Mouse (Mus musculus) kidney, postnatal 25 days (tissue): ENCODE results near the gene Iqcb1.
"Not testable (repeated sequence)": the region's sequence is repeated elsewhere in the genome, so short reads cannot be mapped to it uniquely, and the experiment has no call there.

Source experiments
- DNase-seq, 2 experiments: peaks; one replicate each; pipeline ENCODE4 v3.0.0; 2021; ENCODE audit warnings: mixed read lengths in 2 of 2

Gene Iqcb1

DNA sequence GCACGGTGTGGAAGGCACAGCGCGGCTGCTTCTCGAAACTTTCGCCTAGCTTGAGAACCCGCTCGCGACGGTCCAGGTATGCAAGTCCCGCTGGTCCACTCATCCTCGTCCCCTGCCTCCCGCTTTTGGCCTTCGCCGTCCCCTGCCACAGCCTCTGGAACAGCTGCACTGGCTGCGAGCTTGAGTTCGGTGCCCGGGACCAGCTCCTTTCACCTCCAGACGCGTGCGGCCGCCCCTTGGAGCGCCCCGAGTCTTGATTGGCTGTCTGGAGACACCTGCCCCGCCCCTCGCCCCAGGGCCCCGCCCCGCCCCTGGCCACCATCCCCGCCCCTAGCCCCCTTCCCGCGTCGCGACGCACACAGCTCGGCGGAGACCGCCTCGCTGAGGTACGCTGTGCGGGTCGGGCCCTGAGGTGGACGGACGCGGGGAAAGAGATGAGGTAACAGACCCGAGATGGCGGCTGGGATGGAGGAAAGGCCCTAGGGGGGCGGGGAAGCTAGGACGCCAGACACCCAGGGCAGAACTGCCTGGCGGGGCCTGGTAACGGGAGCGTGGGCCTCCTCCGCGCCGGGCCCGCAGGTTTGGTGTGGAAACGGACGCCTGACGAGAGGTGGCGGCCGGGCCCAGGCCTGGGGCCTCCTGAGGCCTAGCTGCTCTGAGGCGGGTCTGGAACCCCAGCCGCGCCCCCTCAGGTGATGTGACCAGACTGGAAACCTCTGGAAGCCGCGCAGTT lies at the start of gene Iqcb1:
TSS of gene Iqcb1 (plus strand) at position 332 of the 733 bp plus-strand sequence.
- DNase-seq: peak; percentile 89 to 94

DNA sequence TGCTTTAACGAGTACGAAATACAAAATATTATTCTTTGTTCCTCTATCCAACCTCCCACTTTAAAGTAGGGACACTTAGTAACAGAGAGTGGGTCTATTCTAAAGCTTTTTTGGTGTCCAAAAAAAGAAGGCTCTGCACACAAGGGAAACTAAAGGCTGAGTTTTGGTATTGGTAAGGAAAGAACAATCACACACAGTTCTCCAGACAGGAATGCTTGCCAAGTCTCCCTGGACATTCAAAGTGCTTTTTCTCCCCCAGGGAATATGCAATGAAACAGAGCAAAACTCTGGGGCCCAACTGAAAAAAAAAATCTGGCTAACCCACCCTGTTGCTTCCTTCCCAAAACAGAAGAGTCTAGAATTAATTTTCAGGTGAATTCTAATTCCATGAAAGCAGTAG lies 44.0 kb upstream of the Iqcb1 start:
- DNase-seq: no peak

DNA sequence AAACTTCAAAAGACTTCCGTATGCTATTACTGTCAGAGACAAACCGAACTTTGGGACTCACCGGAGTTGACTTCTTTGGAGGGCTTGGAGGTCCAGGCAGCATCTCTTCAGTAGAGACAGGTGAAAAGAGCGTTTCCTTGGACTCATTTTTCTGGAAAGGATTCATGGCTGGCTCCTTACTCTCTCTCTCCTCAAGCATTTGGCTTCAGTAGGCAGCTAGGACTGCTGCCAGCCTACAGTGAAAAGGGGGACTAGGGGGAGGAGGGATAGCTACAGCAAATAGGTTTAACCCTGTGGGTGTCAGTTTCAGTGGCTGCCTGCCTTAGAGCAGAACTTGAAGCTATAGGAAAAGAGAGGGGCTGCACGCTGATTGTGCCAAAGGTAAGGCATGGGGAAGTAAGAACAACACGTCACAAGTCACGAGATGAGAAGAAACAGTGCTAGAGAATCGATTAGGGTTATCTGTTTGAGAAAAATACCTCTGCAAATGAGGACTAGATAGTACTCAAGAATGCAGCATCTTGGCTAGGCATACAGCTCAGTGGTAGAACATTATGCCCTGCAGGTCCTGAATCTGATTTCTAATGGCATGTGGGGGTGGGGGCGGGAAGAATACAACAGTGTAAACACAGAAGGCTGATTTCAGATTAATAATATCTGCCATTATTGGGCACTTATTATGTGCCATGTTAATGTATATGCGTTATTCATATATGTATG lies 43.4 kb upstream of the Iqcb1 start, which contains the start of gene Slc15a2:
TSS of gene Slc15a2 (minus strand) at position 369 of the 720 bp plus-strand sequence.
- DNase-seq: peak; percentile 41 to 60

DNA sequence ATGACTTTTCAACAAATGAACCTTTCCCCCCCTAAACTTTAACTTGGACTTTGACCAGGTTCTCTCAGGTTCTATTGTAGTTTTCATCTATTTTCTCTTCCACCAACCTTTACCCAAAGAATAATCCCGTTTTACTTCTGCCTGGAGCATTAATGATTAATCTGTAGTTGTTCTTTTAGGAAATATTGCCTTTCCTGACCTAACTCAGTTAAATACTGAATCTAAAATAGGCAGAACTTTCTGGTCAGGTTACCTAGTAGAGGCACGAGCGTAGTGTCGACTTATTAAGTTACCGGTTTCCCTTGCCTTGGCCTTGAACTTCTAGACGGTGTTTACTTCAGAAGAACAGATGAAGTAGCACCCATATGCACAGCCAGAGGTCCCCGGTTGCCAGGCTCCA lies 41.7 kb upstream of the Iqcb1 start:
- DNase-seq: peak in 1 of 2 experiments; percentile 16

DNA sequence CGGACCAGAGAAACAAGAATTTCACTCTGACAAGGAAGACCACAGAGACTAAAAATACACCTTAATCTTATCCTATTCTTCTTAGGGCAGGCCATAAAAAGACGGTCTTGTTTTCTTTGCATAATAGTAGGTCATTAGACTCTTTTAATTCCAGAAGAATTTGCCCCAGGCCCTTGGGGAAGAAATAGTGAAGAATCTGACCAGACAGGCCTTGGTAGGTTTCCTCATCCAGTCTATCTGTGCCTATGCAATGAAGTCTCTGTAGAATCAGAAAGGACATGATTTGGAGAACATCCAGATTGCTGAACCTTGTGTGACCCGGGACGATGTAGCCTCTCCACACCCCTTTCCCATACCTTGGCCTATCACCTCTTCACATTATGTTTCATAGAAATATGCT lies 38.0 kb upstream of the Iqcb1 start:
- DNase-seq: no peak

DNA sequence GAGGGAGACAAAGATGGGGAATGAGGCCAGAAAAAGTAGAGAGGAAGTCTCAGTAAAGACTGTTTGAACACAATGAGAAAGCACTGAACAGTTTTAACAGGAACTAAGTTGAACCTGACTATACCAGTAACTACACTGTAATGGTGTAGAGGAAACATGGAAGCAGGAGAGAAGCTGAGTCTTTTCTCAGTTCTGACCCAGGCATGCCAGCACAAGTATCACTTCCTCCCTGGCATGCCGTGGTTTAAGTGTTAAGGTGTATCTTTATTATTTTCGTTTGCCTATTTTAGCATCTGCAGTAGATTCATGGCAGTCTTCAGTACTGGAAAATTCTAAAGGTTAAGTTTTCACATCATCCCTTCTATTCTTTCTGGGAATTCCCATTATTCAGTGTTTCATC lies 33.2 kb upstream of the Iqcb1 start:
- DNase-seq: no peak

DNA sequence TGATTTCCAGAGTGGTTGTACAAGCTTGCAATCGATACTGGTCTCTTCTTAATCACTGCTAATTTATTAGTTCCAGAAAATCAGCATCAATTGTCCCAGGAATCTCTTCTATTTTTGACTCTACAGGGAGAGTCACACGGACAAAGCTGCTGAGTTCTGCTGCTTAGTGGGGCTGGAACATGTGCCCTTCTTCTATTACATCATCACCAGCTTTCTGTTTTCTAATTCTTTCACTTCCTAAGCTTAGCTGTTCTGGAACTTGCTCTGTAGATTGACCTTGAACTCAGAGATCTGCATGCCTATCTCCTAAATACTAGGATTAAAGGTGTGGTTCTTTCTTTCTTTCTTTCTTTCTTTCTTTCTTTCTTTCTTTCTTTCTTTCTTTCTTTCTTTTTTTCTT lies 29.9 kb upstream of the Iqcb1 start:
- no peak for DNase-seq

DNA sequence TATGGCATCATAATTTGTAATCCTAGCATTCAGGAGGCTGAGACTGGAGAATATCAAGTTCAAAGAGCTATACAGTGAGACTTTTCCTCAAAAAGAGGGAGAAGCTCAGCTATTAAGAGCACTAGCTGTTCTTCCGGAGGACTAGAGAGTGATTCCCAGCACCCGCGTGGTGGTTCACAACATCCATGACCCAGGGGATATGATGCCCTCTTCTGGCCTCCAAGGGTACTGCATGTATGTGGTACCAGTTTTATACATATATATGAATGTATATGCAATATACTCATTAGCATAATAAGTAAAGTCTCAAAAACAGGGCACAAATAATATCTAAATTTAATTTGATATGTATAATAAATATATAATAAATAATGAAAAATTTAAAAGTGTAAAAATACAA lies 25.8 kb upstream of the Iqcb1 start:
- DNase-seq: no peak

DNA sequence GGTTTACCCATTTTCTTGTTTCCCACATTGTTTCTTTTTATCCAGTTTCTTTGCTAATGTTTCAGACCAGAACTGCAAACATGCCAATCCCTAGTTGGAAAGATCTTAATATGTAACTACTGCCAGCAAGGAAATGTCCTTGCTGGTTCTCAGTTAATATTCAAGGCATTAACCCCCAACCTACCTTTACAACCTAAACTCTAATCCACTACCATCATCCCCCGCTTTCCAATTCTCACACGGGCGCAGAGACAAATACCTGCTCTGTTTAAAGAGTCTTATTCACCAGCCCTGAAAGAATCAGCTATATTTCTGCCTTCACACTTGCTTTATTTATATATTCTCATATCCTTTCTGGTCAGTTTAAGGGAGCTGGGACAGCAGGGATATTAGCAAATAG lies 19.6 kb upstream of the Iqcb1 start:
- peak; percentile 23 to 55 for DNase-seq

DNA sequence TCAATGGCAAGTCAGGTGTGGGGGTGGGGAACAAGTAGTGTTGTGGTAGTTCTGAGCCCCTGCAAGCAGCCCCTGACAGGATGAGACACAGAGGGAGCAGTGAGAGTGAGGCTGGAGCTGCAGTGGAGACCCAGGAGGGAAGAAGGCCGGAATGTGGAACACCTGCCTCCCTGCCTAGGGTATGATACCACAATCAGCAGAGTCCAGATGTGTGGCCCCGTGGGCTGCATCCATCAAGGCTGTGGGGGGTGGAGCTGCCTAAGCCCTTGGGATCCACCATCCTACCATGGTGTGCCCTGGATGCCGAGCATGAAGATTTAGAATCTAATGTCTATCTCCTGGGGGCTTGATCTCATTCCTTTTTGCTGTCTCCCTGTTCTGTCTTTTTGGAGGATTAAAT lies 14.5 kb upstream of the Iqcb1 start:
- peak in 1 of 2 experiments; percentile 36 for DNase-seq

DNA sequence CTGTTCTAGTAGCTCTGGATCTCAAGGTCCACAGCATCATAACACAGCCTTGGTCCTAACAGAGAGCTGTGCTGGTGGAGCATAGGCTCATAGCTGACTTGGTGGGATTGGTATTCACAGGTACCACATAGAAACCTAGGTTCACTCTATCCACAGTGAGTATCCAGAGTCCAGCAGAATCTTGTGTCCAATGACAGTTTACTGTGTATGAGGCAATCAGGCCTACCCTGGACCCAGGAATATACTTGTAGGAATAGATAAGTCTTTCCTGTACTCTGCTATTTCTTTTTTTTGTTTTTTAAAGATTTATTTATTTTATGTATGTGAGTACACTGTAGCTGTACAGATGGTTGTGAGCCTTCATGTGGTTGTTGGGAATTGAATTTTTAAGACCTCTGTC lies 11.3 kb upstream of the Iqcb1 start:
- no peak for DNase-seq

DNA sequence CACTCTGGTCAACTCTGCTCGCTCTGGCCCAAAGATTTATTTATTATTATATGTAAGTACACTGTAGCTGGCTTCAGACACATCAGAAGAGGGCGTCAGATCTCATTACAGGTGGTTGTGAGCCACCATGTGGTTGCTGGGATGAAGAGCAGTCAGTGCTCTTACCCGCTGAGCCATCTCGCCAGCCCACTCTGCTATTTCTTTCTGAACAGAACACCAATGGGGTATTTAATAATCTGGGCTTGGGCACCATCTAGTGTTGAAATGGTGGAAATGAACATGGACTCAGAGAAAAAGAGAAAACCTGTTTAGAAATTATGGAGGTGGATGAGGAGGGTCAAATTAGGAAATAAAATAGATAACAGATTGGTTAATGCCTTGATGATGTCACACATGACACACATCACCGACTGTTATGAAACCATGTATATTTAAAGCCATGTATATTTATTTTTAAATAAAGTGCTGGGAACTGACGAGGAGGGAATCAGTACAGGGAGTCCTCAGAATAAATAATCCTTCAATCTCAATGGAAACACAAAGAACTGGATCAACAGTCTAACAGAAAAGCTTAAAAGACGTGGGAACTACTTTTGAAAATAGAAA lies 10.8 kb upstream of the Iqcb1 start:
- DNase-seq: peak; percentile 83 to 89

DNA sequence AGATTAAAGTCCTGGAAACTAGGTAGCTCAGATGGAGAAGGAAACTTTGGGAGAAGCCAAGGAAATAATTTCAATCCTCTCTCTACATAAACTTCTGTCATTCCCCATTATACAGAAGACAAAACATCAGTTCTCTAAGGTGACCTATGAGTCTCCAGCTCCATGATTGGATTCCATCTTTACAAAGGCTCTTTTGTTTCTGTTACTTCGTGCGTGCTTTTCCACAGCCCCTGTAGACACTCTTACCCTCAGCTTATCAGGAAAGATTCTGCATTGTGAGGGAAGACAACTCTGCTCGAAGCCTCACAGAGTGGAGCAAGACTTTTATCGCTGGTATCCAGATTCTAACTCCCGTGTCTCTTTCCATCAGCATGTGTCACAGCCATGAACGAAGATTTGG lies 8.2 kb upstream of the Iqcb1 start:
- no peak for DNase-seq

DNA sequence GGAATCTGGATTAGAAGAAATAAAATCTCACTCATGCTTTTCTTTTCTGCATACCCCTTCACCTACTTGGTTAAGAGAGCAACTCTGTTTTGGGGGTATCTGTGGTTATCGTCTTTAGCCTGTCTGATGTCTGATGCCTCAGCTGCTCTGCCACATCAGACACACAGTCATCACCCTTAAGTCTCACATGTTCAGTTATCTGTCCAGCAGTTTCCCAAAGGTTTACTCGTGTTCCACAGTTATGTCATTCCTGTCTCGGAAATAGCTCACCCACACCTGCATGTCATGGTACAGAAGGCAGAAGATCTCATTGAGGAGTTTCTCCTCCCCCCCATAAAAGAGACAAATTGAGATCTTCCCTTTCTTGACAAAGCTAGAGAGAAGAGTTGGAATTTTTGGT lies 7.4 kb upstream of the Iqcb1 start:
- DNase-seq: no peak

DNA sequence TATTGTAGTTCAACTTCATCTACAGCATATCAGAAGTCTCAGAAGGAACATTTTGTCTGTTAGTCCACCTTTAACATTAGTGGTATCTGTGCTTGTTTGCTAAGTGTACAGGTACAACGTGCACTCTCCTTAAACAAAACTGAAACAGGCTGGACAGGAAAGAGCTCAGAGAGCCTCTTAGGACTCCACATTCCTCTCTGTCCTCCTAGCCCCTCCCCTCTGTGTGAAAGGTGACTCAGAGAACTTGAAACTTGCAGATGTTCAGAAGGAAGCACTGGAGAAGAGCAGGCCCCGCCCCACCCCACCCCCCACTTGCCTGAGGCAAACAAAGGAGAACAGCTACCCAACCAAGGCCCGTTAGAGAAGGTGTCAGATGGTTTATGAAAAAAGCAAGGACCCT lies 6.7 kb upstream of the Iqcb1 start:
- no peak for DNase-seq

DNA sequence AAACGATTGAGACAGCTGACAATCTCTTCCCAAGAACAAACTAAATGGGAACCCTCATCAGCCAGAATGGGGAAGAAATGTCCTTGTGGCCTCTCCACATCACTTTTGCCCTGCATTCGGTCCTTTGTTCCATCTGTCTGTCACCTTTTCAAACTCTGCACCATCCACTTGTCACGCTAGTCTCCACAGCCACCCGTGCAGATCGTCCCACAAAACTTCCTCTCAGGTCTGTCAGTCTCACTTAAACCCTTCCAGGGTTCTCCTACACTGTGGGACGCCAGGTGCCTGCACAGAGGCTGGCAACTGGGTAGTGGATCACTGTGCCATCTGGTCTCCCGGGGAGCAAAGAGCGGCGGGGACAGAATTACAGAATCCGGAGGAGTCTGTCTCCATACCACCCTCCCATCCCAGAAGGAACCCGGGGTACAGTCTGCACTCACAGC lies 553 bp upstream of the Iqcb1 start:
- no peak for DNase-seq

DNA sequence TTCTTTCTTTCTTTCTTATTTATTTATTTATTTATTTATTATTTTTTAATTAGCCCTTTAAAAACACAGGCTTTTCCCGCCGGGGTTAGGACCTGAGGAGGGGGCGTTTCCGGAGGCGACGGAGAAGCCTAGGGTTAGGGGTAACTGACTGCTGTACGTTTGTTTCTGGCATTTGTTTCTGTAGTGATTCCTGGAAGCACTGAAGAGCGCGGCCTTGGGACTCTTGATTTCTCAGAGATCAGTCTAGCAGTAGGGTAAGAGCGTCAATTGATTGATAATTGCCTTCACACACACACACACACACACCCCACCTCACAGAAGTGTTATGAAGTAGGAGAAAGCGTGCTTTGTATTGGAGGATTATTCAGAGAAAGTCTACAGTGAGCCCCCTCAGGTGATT lies 635 bp downstream of the Iqcb1 start:
- DNase-seq: no peak

DNA sequence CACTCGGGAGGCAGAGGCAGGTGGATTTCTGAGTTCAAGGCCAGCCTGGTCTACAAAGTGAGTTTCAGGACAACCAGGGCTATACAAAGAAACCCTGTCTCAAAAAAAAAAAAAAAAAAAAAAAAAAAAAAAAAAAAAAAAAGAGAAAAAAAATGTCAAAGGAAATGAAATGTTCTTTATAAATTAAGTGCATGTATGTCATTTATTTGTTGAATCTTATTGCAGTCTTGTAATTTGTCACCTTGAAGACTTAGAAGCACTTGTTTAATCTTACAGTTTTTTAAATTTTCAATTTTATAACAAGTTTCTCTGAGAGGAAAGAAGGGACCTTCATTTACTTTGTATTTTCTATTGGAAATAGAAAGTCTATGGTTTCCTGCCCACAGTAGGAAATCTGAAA lies 18.7 kb downstream of the Iqcb1 start:
- not testable (repeated sequence) for DNase-seq

DNA sequence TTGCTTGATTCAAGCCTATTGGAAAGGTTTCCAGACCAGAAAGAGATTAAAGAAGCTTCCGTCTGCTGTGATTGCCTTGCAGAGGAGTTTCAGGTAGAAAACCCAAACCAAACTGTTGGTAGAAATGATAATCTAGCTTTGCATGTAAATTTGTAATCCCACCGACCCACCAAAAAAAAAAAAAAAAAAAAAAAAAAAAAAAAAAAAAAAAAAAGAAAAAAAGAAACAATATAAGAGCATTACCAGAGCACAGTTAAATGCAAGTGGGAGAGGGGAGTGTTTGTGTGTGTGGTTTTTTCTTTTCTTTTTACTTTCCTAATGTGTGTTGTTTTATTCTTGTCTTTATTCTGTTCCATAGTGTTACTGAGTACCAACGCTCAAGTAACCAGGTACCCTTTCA lies 23.0 kb downstream of the Iqcb1 start:
- DNase-seq: no peak

DNA sequence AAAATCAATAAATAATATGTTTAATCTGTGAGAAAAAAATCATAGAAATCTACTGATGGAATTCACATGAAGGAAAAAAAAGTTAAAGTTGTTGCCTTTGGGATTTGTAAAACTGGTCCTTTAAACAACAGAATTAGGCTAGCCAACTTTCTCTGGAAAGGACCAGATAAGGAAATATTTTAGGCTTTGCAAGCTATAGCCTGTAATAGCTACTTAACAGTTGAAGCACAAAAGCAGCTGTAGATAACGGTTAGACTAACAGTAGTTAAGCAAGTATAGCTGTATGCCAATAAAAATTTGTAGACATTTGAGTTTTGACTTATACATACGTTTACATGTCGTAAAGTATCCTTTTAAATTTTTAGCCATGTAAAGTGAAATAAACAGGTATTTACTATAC lies 35.4 kb downstream of the Iqcb1 start:
- DNase-seq: no peak

DNA sequence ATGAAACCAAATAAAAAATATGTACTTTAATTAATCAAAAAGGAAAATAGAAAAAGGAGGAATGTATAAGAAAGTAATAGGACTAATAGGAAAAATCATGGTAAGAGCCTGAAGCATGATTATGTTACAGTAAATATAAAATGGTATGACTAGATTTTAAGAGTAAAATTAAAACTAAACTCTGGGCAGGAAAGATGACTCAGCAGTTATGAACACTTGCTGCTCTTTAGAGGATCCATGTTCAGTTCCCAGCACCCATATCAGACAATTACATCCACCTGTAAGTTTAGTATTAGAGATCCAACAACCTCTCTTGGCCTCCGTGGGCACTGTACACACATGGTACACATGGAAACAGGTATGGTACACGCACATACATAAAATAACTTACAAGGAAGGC lies 41.3 kb downstream of the Iqcb1 start:
- no peak for DNase-seq

DNA sequence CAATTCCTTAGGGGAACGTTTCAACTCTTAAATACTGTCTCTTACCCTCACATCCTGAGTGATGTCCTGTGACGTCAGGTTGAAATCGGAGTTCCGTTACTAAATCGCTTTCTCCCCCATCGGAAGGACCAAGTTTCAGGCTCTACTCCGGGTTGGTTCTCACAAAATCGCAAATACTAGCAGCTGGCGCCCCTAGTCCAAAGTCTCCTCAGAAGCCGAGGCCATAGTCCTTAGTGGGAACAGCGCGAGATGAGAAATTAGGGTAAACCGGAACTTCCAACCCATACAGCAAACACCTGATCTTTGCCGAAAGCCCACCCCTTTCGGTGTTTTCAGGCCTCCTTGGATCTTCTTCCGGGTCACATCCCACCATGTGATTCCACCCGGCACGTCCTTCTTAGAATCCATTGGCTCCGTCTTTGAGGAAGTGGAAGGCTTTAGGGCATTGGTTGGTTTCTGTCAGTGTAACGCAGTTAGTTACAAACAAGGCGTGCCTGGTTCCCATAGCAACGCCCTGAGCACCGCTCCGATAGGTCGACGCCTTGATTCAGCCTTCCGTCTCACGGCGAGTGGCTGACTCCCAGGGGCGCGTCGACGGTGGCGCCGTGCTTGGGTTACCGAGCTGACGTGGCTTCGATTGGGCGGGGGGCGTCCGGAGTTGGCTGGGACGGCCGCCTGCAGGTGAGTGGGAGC lies 46.5 kb downstream of the Iqcb1 start, which contains the start of the genes Eaf2 and Golgb1:
TSS of gene Eaf2 (minus strand) at position 421 of the 693 bp plus-strand sequence.
TSS of gene Golgb1 (plus strand) at position 558 of the 693 bp plus-strand sequence.
- DNase-seq: peak; percentile 99

DNA sequence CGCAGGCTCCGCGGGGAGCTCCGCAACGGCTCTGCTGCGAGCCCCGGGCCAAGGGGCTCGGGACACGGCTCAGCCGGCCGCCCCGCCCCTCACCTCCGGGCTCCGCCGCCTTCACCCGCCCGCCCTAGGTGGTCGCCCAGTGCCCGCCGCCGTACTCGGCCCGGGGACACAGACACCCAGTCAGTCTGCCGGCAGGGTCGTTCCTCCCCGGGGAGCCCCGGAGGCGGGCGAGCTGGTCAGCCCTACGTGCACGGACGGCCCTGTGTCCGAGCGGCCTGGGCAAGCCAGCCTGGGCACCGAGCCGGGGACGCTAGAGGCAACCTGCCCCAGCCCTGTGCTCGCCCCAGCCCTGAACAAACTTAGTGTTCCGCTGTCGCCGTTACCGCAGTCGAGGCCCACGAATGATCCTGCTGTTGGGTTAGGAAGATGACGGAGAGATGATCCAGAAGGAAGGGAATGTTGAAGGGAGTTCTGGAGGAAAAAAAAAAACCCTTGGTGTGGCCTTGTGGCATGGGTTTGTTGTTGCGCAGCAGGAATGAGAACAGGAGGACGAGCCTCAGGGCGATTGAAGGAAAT lies 47.2 kb downstream of the Iqcb1 start:
- peak; percentile 48 to 73 for DNase-seq
